Mouse (Mus musculus): ENCODE measurements around the gene Crebzf.
A peak's percentile ranks its signal among the peaks of the same experiment; 100 is the strongest.

Crebzf gene

DNA sequence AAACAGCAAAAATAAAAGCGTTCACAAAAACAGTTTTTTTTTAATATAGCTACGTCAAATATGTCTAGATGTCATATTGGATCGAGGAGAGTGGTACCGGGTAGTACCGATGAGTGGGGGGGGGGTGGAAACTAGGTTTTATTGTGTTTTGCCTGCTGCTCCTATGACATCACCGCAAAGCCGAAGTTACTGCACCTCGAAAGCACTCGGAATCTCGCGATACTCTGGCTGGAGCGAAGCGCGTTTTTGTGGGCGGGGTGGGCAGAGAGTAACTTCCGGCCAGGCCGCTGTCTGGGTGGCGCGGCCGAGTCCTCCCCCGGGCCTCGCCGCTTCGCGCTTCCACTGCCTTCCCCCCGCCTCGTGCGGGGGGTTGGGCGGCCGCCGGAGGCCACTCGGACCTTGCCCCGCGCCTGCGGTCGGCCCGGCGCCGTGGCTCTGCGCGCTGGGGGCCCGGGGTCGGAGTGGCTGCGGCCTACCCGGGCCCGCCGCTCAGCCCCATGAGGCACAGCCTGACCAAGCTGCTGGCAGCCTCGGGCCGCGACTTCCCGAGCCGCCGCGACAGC lies at the start of gene Crebzf:
Gene Crebzf (plus strand): TSS at position 212 of the 563 bp plus-strand sequence.
- DNase-seq (ENCODE audit: low spot score), result peak; percentile 92

DNA sequence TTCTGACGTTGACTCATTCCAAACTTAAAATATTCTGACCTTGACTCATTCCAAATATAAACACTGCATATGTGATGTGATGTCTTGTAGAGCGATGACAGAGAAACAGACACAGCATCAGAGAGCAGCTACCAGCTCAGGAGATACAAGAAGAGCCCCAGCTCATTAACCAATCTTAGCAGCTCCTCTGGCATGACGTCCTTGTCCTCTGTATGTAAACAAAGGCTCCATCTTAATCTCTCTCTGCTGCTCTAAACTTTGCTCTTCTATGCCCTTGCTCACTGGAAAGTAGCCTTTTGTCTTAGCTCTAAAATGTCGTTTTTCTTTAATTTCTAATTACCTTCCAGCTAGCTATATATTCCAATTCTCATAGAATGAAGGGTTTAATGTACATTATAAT lies 47.5 kb upstream of the Crebzf start:
- no peak for DNase-seq (ENCODE audit: low spot score)

DNA sequence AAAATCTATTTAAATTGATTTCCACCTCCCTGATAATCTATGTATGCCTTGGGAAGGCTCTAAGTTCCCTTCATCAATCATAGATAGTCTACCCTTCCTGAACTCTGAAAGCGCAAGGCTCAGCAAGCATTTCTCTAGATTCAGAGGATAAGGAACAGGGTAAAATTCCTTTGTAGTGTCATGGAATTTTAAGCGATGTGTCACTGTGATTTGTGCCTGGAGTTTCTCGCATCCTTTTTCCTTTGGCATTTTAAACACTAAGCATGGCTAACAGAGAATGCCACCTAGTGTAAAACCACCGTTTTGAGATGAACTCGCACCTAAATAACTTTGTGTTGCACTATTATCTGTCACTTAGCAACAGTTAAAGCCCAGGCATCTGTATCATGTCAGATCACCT lies 46.6 kb upstream of the Crebzf start:
- DNase-seq (ENCODE audit: low spot score), result no peak

DNA sequence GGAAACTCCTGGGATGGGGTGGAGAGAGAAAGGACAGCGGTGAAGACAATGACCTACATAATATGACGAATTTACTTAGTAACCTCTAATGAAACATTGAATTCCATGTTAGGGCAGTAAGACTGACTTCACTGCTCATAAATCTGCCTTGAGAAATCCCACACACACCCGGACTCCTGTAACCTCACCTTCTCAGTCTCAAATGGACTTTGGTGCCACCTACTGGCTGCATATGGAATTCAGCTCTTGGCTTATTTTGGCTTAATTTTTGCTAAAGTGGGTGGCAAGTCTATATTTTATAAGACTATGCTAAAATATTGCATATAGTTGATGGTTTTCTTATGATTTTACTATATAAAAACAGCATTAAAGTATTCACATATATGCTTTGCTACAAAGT lies 32.6 kb upstream of the Crebzf start:
- DNase-seq (ENCODE audit: low spot score), result no peak

DNA sequence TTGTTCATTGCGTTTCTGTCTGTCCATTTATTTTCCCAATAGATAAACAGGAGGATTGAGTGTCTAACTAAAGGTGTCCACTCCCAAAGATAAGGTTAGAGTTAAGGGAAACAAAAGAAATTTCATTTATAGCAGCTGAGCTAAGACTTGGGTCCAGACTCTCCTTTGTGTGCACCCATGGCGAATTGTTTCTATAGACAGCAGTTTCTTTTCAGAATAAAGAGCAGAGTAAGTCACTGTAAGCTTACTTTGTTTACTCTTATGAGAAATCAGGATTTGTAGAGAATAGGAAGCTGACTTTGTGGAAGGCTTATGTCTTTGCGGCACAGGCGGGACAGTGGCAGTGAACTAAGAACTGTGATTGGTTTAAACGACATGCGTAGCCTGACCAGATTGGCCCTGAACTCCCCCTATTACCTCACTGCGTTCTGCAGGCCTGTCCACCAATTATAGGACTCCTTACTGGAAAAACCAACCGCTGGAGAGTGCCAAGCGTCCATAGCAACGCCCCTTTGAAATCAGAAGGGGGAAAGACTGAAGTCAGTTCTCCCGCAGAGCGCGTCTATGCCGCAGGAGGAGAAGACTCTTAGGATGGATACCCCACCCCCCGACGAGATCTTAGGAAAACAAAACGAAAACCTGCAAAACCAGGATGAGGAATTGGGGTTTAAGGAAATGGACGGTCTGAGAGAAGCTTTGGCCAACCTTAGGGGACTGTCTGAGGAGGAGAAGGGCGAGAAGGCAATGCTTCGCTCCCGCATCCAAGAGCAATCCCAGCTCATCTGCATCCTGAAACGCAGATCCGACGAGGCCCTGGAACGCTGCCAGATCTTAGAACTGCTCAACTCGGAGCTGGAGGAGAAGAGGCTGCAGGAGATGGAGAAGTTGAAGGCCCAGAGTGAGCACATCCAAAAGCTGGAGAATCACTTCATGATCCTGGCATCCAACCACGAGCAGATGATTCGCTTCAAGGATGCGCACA lies 16.2 kb upstream of the Crebzf start, which contains the start of gene Ccdc89:
Gene Ccdc89 (plus strand): TSS at position 558 of the 982 bp plus-strand sequence.
- peak; percentile 53 for DNase-seq (ENCODE audit: low spot score)

DNA sequence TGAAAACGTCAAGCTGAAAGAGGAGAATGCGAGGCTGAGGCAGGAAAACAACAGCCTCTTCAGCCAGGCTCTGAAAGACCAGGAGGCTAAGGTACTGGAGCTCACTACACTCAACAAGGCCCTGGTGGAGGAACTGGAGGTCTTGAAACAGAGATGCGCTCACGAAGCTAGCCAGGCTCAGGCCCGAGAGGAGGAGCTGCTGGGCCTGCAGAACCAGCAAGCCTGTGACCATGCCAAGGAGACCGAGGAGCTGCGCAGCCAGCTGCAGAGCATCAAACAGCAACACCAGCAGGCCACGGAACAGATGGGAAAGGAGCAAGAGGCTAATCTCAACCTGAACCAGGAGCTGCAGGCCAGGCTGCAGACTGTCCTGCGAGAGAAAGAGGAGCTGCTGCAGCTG lies 15.5 kb upstream of the Crebzf start:
- DNase-seq (ENCODE audit: low spot score), result no peak

- no peak for DNase-seq (ENCODE audit: low spot score)
Observed at GRCm38 (mm10) chr7:90432221-90432620, 10.3 kb upstream of the Crebzf start.

- no peak for DNase-seq (ENCODE audit: low spot score)
Observed at GRCm38 (mm10) chr7:90440044-90440443, 2.5 kb upstream of the Crebzf start.

GRCm38 (mm10) chr7:90442070-90442469 lies 459 bp upstream of the Crebzf start:
- DNase-seq (ENCODE audit: low spot score), result no peak

DNA sequence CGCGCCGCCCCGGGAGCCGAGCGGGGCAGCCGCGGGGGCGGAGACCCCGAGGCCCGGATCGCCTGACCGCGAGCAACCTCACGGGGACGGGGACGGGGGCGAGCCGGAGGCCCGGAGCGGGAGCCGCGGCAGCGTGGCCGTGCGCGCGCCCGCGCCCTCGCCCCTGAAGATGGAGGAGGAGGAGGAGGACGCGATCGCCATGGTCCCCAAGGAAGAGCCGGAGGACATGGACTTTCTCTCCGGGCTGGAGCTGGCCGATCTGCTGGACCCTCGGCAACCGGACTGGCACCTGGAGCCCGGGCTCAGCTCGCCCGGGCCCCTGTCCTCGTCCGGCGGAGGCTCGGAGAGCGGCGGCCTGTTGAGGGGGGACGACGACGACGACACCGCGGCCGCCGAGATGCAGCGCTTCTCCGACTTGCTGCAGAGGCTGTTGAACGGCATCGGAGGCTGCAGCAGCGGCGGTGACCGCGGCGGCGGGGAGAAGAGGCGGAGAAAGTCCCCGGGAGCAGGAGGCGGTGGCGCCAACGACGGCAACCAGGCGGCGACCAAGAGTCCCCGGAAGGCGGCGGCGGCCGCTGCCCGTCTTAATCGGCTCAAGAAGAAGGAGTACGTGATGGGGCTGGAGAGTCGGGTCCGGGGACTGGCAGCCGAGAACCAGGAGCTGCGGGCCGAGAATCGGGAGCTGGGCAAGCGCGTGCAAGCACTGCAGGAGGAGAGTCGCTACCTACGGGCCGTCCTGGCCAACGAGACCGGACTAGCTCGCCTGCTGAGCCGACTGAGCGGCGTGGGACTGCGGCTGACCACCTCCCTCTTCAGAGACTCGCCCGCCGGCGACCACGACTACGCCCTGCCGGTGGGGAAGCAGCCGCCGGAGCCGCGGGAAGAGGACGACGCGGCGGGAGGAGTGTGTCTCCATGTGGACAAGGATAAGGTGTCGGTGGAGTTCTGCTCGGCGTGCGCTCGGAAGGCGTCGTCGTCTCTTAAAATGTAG lies 867 bp downstream of the Crebzf start:
- DNase-seq (ENCODE audit: low spot score), result no peak

GRCm38 (mm10) chr7:90444206-90444605 lies 1.7 kb downstream of the Crebzf start:
- DNase-seq (ENCODE audit: low spot score), result no peak

DNA sequence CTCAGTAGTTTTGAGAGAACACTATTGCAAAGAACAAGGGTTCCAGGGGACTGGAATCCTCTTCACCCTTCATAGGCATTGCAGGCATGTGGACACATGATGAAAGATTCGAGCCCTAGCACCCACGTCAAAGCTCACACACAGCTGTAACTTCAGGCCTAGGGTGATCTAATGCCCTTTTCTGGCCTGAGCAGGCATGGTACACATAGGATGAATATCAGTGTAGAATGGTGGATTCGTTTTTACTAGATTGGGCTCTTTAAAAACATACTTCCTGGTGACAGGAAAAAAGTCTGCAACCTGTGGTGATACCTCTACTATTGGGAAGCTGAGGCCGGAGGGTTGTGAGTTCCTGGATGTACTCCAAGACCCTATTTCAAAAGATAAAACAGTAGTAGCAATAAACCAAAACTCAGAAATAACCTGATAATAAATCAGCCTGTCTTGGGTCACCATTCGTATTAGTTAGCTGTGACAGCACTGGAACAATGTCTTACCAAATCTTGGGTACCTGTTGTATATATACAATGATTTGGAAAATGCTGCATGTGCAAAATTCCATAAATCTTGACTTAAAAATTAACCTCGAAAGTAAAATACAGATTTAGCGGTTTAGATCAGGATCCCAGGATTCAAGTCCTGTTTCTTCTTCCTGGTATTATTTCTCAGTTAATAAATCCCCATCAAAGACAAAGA lies 13.8 kb downstream of the Crebzf start:
- no peak for DNase-seq (ENCODE audit: low spot score)

- DNase-seq (ENCODE audit: low spot score), result peak; percentile 54
Observed at GRCm38 (mm10) chr7:90456845-90457468, 14.4 kb downstream of the Crebzf start, which contains the start of gene Tmem126a. Gene Tmem126a, minus strand, starts transcription at chr7:90457229.

DNA sequence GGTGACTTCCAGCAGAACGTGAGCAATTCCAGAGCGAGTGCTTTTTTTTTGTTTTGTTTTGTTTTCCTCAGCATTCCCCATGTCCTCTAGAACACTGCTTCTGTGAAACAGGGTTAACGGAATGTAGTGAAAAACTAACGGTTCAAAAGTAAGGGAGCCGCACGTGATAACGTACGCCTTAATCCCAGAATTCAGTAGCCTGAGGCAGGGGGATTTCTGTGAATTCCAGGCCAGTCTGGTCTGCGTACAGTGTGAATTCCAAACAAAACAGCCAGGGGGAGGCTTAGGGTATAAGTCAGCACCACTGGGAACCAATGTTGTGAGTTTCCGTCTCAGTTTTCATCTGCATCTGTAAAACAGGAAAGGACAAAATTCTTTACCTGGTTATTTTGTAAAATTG lies 15.0 kb downstream of the Crebzf start:
- DNase-seq (ENCODE audit: low spot score), result no peak

GRCm38 (mm10) chr7:90460330-90460729 lies 17.8 kb downstream of the Crebzf start:
- DNase-seq (ENCODE audit: low spot score), result no peak

DNA sequence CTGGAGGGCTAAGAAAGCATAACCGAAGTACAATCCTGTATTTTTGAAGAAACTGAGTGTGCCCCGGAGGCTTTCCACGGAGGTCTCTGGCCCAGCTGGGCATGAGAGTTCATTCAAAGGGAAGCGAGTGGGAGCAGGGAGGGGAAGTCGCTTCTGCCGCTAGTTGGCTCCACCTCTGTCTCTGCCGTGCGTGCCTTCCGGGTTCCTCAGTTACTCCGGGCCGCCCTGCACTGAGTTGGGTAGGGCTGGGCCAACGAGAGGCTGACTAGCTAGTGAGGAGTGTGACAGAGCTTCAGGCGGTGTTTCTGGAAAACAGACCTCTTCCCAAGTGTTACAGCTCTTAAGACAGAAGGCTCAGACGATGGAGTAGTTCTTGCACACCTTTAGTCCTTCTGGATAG lies 18.4 kb downstream of the Crebzf start:
- no peak for DNase-seq (ENCODE audit: low spot score)

DNA sequence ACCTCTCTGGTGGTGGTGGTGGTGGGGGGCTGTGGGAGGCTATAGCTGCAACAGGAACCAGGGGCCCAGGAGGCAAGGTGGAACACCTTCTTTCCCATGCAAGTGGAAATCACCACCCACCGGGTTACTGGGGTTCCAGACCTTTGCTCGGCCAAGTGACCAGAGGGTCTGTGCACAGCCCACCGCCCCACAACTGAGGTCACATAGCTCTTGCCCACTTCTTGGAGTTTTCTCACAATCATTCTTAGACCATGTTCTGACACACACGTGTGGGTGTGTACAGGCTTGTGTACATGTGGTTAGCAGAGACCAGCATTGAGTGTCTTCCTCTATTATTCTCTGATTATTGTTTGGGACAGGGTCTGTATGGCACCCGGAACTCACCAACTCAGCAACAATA lies 18.9 kb downstream of the Crebzf start:
- no peak for DNase-seq (ENCODE audit: low spot score)

- DNase-seq (ENCODE audit: low spot score), result no peak
Observed at GRCm38 (mm10) chr7:90473511-90473910, 31.0 kb downstream of the Crebzf start.

- DNase-seq (ENCODE audit: low spot score), result peak; percentile 95
Observed at GRCm38 (mm10) chr7:90475793-90476312, 33.3 kb downstream of the Crebzf start, which contains the start of gene Tmem126b. Gene Tmem126b, minus strand, starts transcription at chr7:90476001.

All from layer of hippocampus, adult 9-10 months (tissue).